Comparison of ENCODE assay signal across 8 mouse cellular contexts in genomic region chr7:101863415-101863814, GRCm38 (mm10). TPM values are rescaled to one million over a fixed set of nuclear protein-coding genes. Genes with fewer than 3 reads are reported as not detected.
DNase-seq lines count a peak whose midpoint lies in the region; ATAC-seq and TF ChIP-seq lines count a peak whose summit lies in the region.

Gene Anapc15, plus strand, starts transcription at chr7:101863715.

- H3K9ac ChIP-seq in forebrain, postnatal 0 days, result no peak within 1 kb of the TSS
- no peak within 1 kb of the TSS for H3K9ac ChIP-seq in hindbrain, embryonic 14.5 days
- no peak within 1 kb of the TSS for H3K9ac ChIP-seq in liver, embryonic 15.5 days

- ATAC-seq in forebrain, postnatal 0 days, result no peak
- ATAC-seq in hindbrain, embryonic 14.5 days (ENCODE audit: low FRiP score), result no peak
- no peak for ATAC-seq in liver, embryonic 15.5 days (ENCODE audit: insufficient read depth)

- H3K36me3 ChIP-seq in forebrain, postnatal 0 days (ENCODE audit: insufficient read depth), result no peaks in the 10 kb centered on the region
- H3K36me3 ChIP-seq in hindbrain, embryonic 14.5 days (replicated peaks; ENCODE audit: control insufficient read depth, insufficient read depth), result no peaks in the 10 kb centered on the region
- H3K36me3 ChIP-seq in liver, embryonic 15.5 days (replicated peaks), result no peaks in the 10 kb centered on the region

- H3K27ac ChIP-seq in forebrain, postnatal 0 days (ENCODE audit: low read depth, low read length), result no peak within 1 kb of the TSS
- H3K27ac ChIP-seq in hindbrain, embryonic 14.5 days, result no peak within 1 kb of the TSS
- H3K27ac ChIP-seq in liver, embryonic 15.5 days (replicated peaks), result no peak within 1 kb of the TSS

- DNase-seq in heart, adult 18-20 months, result no peak
- DNase-seq in heart, adult 11 months, result no peak
- DNase-seq in adrenal gland, adult 2 months, result no peak
- DNase-seq in forebrain, postnatal 0 days, result no peak
- DNase-seq in hindbrain, embryonic 14.5 days (ENCODE audit: low spot score), result no peak
- no peak for DNase-seq in embryo, embryonic 10 days (ENCODE audit: low spot score)
- no peak for DNase-seq in cerebellum, postnatal 4 days (ENCODE audit: low spot score in 2 of 2)

- H3K27me3 ChIP-seq in forebrain, postnatal 0 days (ENCODE audit: insufficient read depth, low read length), result no peaks in the 10 kb centered on the region
- H3K27me3 ChIP-seq in hindbrain, embryonic 14.5 days (ENCODE audit: control insufficient read depth, insufficient read depth, low read length), result no peaks in the 10 kb centered on the region
- no peaks in the 10 kb centered on the region for H3K27me3 ChIP-seq in liver, embryonic 15.5 days

- TF ChIP-seq CTCF in forebrain, postnatal 0 days (IDR thresholded peaks at IDR 0.05; ENCODE audit: low read depth), result no peak

- no peaks in the 10 kb centered on the region for H3K9me3 ChIP-seq in forebrain, postnatal 0 days (ENCODE audit: low read length)
- no peaks in the 10 kb centered on the region for H3K9me3 ChIP-seq in hindbrain, embryonic 14.5 days (ENCODE audit: control insufficient read depth, low read length)
- H3K9me3 ChIP-seq in liver, embryonic 15.5 days (replicated peaks), result no peaks in the 10 kb centered on the region

- no peak within 1 kb of the TSS for H3K4me3 ChIP-seq in forebrain, postnatal 0 days (ENCODE audit: low read depth, low read length)
- no peak within 1 kb of the TSS for H3K4me3 ChIP-seq in hindbrain, embryonic 14.5 days (replicated peaks; ENCODE audit: low read length)
- H3K4me3 ChIP-seq in liver, embryonic 15.5 days (replicated peaks), result no peak within 1 kb of the TSS

- no peaks in the 10 kb centered on the region for H3K4me1 ChIP-seq in forebrain, postnatal 0 days (ENCODE audit: insufficient read depth)
- H3K4me1 ChIP-seq in hindbrain, embryonic 14.5 days (replicated peaks; ENCODE audit: control insufficient read depth, insufficient read depth, low read length), result no peaks in the 10 kb centered on the region
- H3K4me1 ChIP-seq in liver, embryonic 15.5 days (replicated peaks), result no peaks in the 10 kb centered on the region

- WGBS in forebrain, postnatal 0 days, result 82% methylated on average over 3 of the region's 3 CpGs
- 85% methylated on average over 3 of the region's 3 CpGs for WGBS in hindbrain, embryonic 14.5 days
- WGBS in liver, embryonic 15.5 days (ENCODE audit: insufficient replicate concordance), result 29% methylated on average over 3 of the region's 3 CpGs

- H3K4me2 ChIP-seq in forebrain, postnatal 0 days (ENCODE audit: low read depth), result no peak within 1 kb of the TSS
- H3K4me2 ChIP-seq in hindbrain, embryonic 14.5 days (replicated peaks), result no peak within 1 kb of the TSS
- no peak within 1 kb of the TSS for H3K4me2 ChIP-seq in liver, embryonic 15.5 days

RNA-seq across cellular contexts. Expression of gene Anapc15, which starts in this region (rescaled TPM):
- 10 to 100 TPM; 16.8 to 17.2 TPM for total RNA-seq in heart, adult 18-20 months (2021)
- 10 to 100 TPM; 34.2 to 35.7 TPM for total RNA-seq in adrenal gland, adult 2 months (2021)
- polyA plus RNA-seq in adrenal gland, adult 2 months (2012; rRNA removed), result 32.3 and 39.9 TPM in 2 replicates
- 47.0 and 64.2 TPM in 2 replicates for total RNA-seq in forebrain, postnatal 0 days (2014; rRNA removed)
- polyA plus RNA-seq in forebrain, postnatal 0 days (2015; fragmentation: Nextera tagmentation; extraction: Ambion mirVana), result 68.8 and 73.3 TPM in 2 replicates
- polyA plus RNA-seq in hindbrain, embryonic 14.5 days (2014; fragmentation: Nextera tagmentation; extraction: Ambion mirVana), result 63.0 and 65.5 TPM in 2 replicates
- 44.5 and 48.0 TPM in 2 replicates for polyA plus RNA-seq in liver, embryonic 15.5 days (2015; fragmentation: Nextera tagmentation; extraction: Ambion mirVana)
